In the genomic region with DNA sequence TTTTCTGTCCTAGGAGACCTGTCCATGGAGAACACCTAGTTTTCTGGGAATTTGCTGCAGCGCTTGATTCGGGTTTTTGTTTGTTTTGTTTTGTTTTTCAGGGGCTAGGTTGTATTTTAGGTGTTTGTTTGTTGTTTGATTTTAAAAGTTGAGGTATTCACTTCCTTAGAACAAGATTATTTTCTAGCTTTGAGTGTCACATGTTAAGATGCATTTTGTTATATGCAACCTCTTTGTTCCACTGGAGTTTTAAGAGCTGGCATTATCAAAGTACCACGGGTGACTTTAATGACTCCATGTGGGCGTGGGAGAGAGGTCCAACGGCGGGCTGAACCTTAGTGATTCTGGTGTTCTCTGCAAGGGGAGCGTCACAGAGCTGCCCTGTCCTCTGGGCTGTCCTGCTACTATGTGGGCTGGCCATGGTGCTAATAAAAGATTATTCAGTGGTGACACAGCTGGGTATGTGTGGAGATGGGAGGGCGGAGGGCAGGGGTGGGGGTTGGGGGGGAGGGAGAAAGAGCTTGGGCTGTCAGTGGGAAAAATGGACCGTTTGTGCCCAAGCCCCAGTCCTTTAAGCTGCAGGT, we compare ENCODE assay signal across 8 mouse cellular contexts. TPM values are rescaled to one million over a fixed set of nuclear protein-coding genes. Genes with fewer than 3 reads are reported as not detected.
DNase-seq lines count a peak whose midpoint lies in the region; ATAC-seq and TF ChIP-seq lines count a peak whose summit lies in the region.

No protein-coding gene starts in this region.

- peak overlapping the region; percentile 40 for H3K4me3 ChIP-seq in lung, adult 2 months (replicated peaks; ENCODE audit: extremely low read depth, low read depth, low read length)
- peak overlapping the region; percentile 63 for H3K4me3 ChIP-seq in embryonic facial prominence, embryonic 13.5 days
- H3K4me3 ChIP-seq in limb, embryonic 15.5 days = peak overlapping the region; percentile 57

- no peaks in the 10 kb centered on the region for H3K9me3 ChIP-seq in embryonic facial prominence, embryonic 13.5 days
- no peaks in the 10 kb centered on the region for H3K9me3 ChIP-seq in limb, embryonic 15.5 days

- no peak overlapping the region for H3K27ac ChIP-seq in embryonic facial prominence, embryonic 13.5 days
- no peak overlapping the region for H3K27ac ChIP-seq in limb, embryonic 15.5 days

- no peak for ATAC-seq in embryonic facial prominence, embryonic 13.5 days (ENCODE audit: insufficient number of reproducible peaks, insufficient read depth, low FRiP score, low TSS enrichment, low read depth)
- ATAC-seq in hematopoietic stem cell, adult 5-6 weeks (replicated peaks in 1 of 2; ENCODE audit: insufficient read depth in 1 of 2, low FRiP score in 2 of 2, low TSS enrichment in 1 of 2, low read depth in 1 of 2, poor library complexity in 2 of 2, severe bottlenecking in 2 of 2) = peak; percentile 15 to 32; a peak in 2 of 4 replicates
- ATAC-seq in limb, embryonic 15.5 days (ENCODE audit: insufficient number of reproducible peaks, low FRiP score, low TSS enrichment, low read depth) = no peak

- no peak for DNase-seq in lung, adult 2 months
- no peak for DNase-seq in lung, postnatal 25 days (ENCODE audit: low spot score)
- DNase-seq in right cerebral cortex, postnatal 14 days = peak; percentile 5
- DNase-seq in ovary, postnatal 10 days (ENCODE audit: low spot score) = no peak
- no peak for DNase-seq in lung, adult 18-20 months

- TF ChIP-seq POLR2A in lung, adult 2 months (IDR thresholded peaks at IDR 0.05; ENCODE audit: borderline replicate concordance, extremely low read depth, low read depth, low read length) = no peak

- TF ChIP-seq CTCF in lung, adult 2 months (IDR thresholded peaks at IDR 0.05; ENCODE audit: insufficient read depth, low read length) = no peak

- WGBS in lung, adult 2 months = 22% methylated on average over 9 of the region's 9 CpGs
- 16% methylated on average over 9 of the region's 9 CpGs for WGBS in embryonic facial prominence, embryonic 13.5 days
- 9% methylated on average over 9 of the region's 9 CpGs for WGBS in limb, embryonic 15.5 days

- H3K36me3 ChIP-seq in embryonic facial prominence, embryonic 13.5 days = no peaks in the 10 kb centered on the region
- H3K36me3 ChIP-seq in limb, embryonic 15.5 days = no peaks in the 10 kb centered on the region

- peak overlapping the region; percentile 85 for H3K4me2 ChIP-seq in embryonic facial prominence, embryonic 13.5 days
- peak overlapping the region; percentile 92 for H3K4me2 ChIP-seq in limb, embryonic 15.5 days

- H3K4me1 ChIP-seq in lung, adult 2 months (ENCODE audit: control insufficient read depth, insufficient read depth, low read length) = no peaks in the 10 kb centered on the region; the same call in 1 of the 2 replicates
- peaks cover 4% of the 10 kb centered on the region; the same call in 1 of the 2 replicates for H3K4me1 ChIP-seq in embryonic facial prominence, embryonic 13.5 days
- peaks cover 12% of the 10 kb centered on the region; the same call in 1 of the 2 replicates for H3K4me1 ChIP-seq in limb, embryonic 15.5 days

- H3K27me3 ChIP-seq in embryonic facial prominence, embryonic 13.5 days = peaks cover 29% of the 10 kb centered on the region
- H3K27me3 ChIP-seq in limb, embryonic 15.5 days = peaks cover 27% of the 10 kb centered on the region

- H3K9ac ChIP-seq in embryonic facial prominence, embryonic 13.5 days = no peak overlapping the region
- H3K9ac ChIP-seq in limb, embryonic 15.5 days = no peak overlapping the region

RNA-seq across cellular contexts. Expression of gene Prkcq, which starts 1.0 kb away (rescaled TPM):
- polyA plus RNA-seq in lung, adult 2 months (2012; rRNA removed) = 2.8 and 3.8 TPM in 2 replicates
- 6.9 TPM in 2 replicates for polyA plus RNA-seq in embryonic facial prominence, embryonic 13.5 days (2015; fragmentation: Nextera tagmentation; extraction: Ambion mirVana)
- total RNA-seq in hematopoietic stem cell, adult 5-6 weeks (2017) = 26.5 and 29.6 TPM in 2 replicates
- 3.9 and 6.2 TPM in 2 replicates for polyA plus RNA-seq in limb, embryonic 15.5 days (2015; fragmentation: Nextera tagmentation; extraction: Ambion mirVana)

Comparison
In these comparisons a context has a peak if more than half of its experiments do, and no peak if none do; other contexts are left out.
1. ATAC-seq: peak in hematopoietic stem cell, adult 5-6 weeks (2 of 2); none in embryonic facial prominence, embryonic 13.5 days (single experiment) and limb, embryonic 15.5 days (single experiment).
2. Peak in every context shown above with its lines, with median percentiles within 50 percentile points of each other: H3K4me3 ChIP-seq.